Mouse (Mus musculus) kidney, adult 2 months (tissue): ENCODE data around the gene Nceh1.
"Not testable (repeated sequence)": the region's sequence is repeated elsewhere in the genome, so short reads cannot be mapped to it uniquely, and the experiment has no call there.

Experiments
- CTCF ChIP-seq: fragments of 200-500 bp; conservative IDR thresholded peaks from 2 replicates; pipeline ENCODE4 v1.5.1; 2011; ENCODE audit warnings: low read depth, mild to moderate bottlenecking, control low read depth, low read length, moderate library complexity, mixed read lengths; ENCODE audit not compliant: insufficient read depth, insufficient read length
- POLR2A ChIP-seq: fragments of 200-500 bp; IDR thresholded peaks from one replicate; pipeline ENCODE4 v1.6.1; 2011; ENCODE audit warnings: low read depth, low read length, control low read depth

DNA sequence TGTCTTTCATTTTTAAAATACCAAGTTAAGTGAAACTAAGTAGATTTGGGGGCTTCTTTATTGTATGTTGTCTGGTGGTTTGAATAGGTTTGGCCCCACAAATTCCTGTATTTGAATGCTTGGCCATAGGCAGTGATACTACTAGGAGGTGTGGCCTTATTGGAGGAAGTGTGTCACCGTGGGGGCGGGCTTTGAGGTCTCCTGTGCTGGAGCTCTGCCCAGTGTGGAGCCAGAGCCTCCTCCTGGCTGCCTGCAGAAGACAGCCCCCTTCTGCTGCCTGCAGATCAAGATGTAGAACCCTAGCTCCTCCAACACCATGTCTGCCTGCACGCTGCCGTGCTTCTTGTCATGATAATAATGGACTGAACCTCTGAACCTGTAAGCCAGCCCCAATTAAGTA, 108.6 kb downstream of the Nceh1 start:
- TF ChIP-seq POLR2A, CTCF: not testable (repeated sequence)
